Mouse (Mus musculus) lung, embryonic 15.5 days (tissue): ENCODE measurements around the gene Palm3. TPM values are rescaled to one million over a fixed set of nuclear protein-coding genes. Genes with fewer than 3 reads are reported as not detected.
"Not testable (repeated sequence)": the region's sequence is repeated elsewhere in the genome, so short reads cannot be mapped to it uniquely, and the experiment has no call there.

ENCODE experiments used
- ATAC-seq: fragments of 200-750 bp; cut with Nextera tagmentation; 2 replicates; pipeline ENCODE4 v1.8.0; 2017; ENCODE audit warnings: moderate number of reproducible peaks, borderline replicate concordance; ENCODE audit not compliant: low FRiP score, low TSS enrichment; ENCODE audit errors: extremely low read depth
- H3K27ac ChIP-seq: fragments of 300-500 bp; sonication (generic); 2 replicates; pipeline ENCODE4 v1.5.1; 2015; ENCODE audit warnings: moderate library complexity, mild to moderate bottlenecking, inconsistent platforms
- H3K27me3 ChIP-seq: fragments of 300-500 bp; sonication (generic); 2 replicates; pipeline ENCODE4 v1.6.1; 2015; ENCODE audit warnings: inconsistent platforms
- H3K36me3 ChIP-seq: fragments of 300-500 bp; sonication (generic); 2 replicates; pipeline ENCODE4 v1.6.1; 2015; ENCODE audit warnings: inconsistent platforms
- H3K4me1 ChIP-seq: fragments of 300-500 bp; sonication (generic); 2 replicates; pipeline ENCODE4 v1.6.1; 2015; ENCODE audit warnings: inconsistent platforms
- H3K4me2 ChIP-seq: fragments of 300-500 bp; sonication (generic); 2 replicates; pipeline ENCODE4 v1.6.1; 2015; ENCODE audit warnings: inconsistent platforms, mild to moderate bottlenecking, moderate library complexity
- H3K4me3 ChIP-seq: fragments of 300-500 bp; sonication (generic); 2 replicates; pipeline ENCODE4 v1.5.1; 2015; ENCODE audit warnings: mild to moderate bottlenecking, inconsistent platforms
- H3K9ac ChIP-seq: fragments of 300-500 bp; sonication (generic); 2 replicates; pipeline ENCODE4 v1.6.1; 2015; ENCODE audit warnings: inconsistent platforms
- H3K9me3 ChIP-seq: fragments of 300-500 bp; sonication (generic); 2 replicates; pipeline ENCODE4 v1.6.1; 2016; ENCODE audit warnings: inconsistent platforms
- WGBS: fragments of 180-500 bp; shearing (Covaris S2); methylation state at CpG from one replicate; pipeline ENCODE4 v1.1.7; 2015; 5-methylcytosine and 5-hydroxymethylcytosine counted together
- polyA plus RNA-seq: library from polyadenylated mRNA; unstranded; fragments of >200 nt; fragmentation: Nextera tagmentation; extraction: Ambion mirVana; gene quantifications from 2 replicates; pipeline ENCODE4 v1.2.1, GENCODE M21; 2015

The Palm3 gene
- polyA plus RNA-seq, 1 experiment from 2014 or later, result 6.7 TPM

GRCm38 (mm10) chr8:83999057-83999705 is 22.1 kb upstream of the Palm3 start:
- H3K9ac ChIP-seq, result peak overlapping the region; percentile 77
- 57% methylated on average over 16 of the region's 16 CpGs for WGBS
- no peaks in the 10 kb centered on the region for H3K27me3 ChIP-seq
- H3K4me3 ChIP-seq, result peak overlapping the region; percentile 82
- H3K27ac ChIP-seq, result peak overlapping the region; percentile 87; the same call in 1 of the 2 replicates
- no peaks in the 10 kb centered on the region for H3K9me3 ChIP-seq
- peaks cover 46% of the 10 kb centered on the region for H3K4me1 ChIP-seq
- no peak for ATAC-seq
- peaks cover 35% of the 10 kb centered on the region for H3K36me3 ChIP-seq
- peak overlapping the region; percentile 94 for H3K4me2 ChIP-seq

DNA sequence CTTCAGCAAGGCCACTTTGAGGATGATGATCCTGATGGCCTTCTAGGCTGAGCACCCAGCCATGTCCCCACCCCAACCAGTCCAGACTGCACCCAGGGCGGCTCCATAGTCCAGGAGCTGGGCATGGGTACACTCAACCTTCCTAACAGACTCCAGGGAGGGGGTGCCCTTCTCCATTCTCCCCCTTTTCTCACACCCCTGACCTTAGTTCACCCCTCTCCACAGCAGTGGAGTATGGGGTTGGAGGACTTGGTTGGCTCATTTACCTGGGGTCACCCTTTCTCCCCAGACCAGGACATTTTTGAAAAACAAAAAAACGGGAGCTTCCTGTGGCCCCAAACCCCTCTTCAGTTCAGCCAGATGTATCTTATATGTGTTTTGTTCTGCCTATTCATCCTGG is 21.4 kb upstream of the Palm3 start:
- WGBS, result 87% methylated on average over 2 of the region's 2 CpGs
- H3K4me1 ChIP-seq, result peaks cover 49% of the 10 kb centered on the region

DNA sequence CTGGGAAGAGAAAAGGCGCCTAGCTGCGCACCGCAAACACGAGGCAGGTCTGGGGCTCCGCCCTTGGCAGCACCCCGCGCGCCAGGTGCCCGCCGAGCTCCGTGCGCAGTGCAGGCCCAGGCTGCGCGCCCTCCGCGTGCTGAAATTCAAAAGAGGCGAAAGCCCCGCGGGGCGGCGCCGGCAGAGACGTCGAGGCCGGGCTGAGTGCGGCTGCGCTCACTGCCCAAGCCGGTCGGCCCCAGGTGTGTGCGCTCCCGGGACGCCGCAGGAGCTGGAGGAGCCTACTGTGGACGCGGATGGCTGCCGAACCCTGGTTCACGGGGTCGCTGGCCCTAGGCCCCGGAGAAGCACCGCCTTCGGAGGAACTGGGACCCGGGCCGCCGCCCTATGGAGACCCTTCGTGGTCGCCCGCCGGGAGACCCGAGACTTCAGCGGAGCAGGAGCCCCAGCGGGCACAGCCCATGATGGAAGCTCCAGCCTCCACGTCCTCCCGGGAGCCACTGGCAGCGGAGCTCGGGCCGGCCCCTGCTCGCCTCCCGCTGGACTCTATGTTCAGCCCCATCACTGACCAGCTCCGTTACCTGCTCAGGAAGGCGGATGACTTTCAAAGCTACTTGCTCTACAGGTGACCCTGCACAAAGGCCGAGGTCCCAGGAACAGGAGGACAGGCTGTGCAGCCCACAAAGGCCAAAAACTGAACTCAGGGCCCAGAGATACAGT is 19.8 kb upstream of the Palm3 start, which contains the start of gene 1700067K01Rik:
TSS of gene 1700067K01Rik (plus strand) at position 222 of the 720 bp plus-strand sequence.
- peak within 1 kb of the TSS; percentile 37 for H3K4me2 ChIP-seq
- H3K36me3 ChIP-seq, result peaks cover 25% of the 10 kb centered on the region
- H3K27ac ChIP-seq, result peak within 1 kb of the TSS; percentile 4; the same call in 1 of the 2 replicates
- ATAC-seq, result no peak
- H3K9me3 ChIP-seq, result no peaks in the 10 kb centered on the region
- H3K4me1 ChIP-seq, result peaks cover 46% of the 10 kb centered on the region
- H3K27me3 ChIP-seq, result no peaks in the 10 kb centered on the region
- WGBS, result 44% methylated on average over 61 of the region's 61 CpGs
- H3K4me3 ChIP-seq, result 0 out of 2 replicates have a peak within 1 kb of the TSS, but pooled peaks have one; percentile 5
- no peak within 1 kb of the TSS for H3K9ac ChIP-seq

More for the DNA sequence above, 21.4 kb upstream of the Palm3 start:
- no peaks in the 10 kb centered on the region for H3K9me3 ChIP-seq
- H3K27me3 ChIP-seq, result no peaks in the 10 kb centered on the region
- no peak overlapping the region for H3K9ac ChIP-seq
- H3K36me3 ChIP-seq, result peaks cover 29% of the 10 kb centered on the region
- no peak for ATAC-seq
- peak overlapping the region; percentile 94; the same call in 1 of the 2 replicates for H3K4me2 ChIP-seq
- peak overlapping the region; percentile 82; the same call in 1 of the 2 replicates for H3K4me3 ChIP-seq
- no peak overlapping the region for H3K27ac ChIP-seq

- peaks cover 45% of the 10 kb centered on the region for H3K4me1 ChIP-seq
- no peaks in the 10 kb centered on the region for H3K27me3 ChIP-seq
- no peak overlapping the region for H3K4me2 ChIP-seq
- H3K27ac ChIP-seq, result no peak overlapping the region
- H3K9me3 ChIP-seq, result no peaks in the 10 kb centered on the region
- WGBS, result 66% methylated on average over 12 of the region's 12 CpGs
- H3K36me3 ChIP-seq, result peaks cover 25% of the 10 kb centered on the region
- no peak overlapping the region for H3K4me3 ChIP-seq
- ATAC-seq, result no peak
- no peak overlapping the region for H3K9ac ChIP-seq
Measured at GRCm38 (mm10) chr8:84002957-84003611, 18.2 kb upstream of the Palm3 start.

- no peak for ATAC-seq
- Histone ChIP-seq H3K4me2 (peak overlapping the region; percentile 84), H3K27ac (peak overlapping the region; percentile 85; the same call in 1 of the 2 replicates), H3K9ac (0 out of 2 replicates have a peak overlapping the region, but pooled peaks have one; percentile 51), H3K36me3 (peaks cover 25% of the 10 kb centered on the region), H3K9me3 (no peaks in the 10 kb centered on the region), H3K4me1 (peaks cover 44% of the 10 kb centered on the region), H3K27me3 (0 out of 2 replicates have a peak, but pooled peaks cover 2% of the 10 kb centered on the region), H3K4me3 (peak overlapping the region; percentile 53; the same call in 1 of the 2 replicates)
- WGBS, result 67% methylated on average over 6 of the region's 6 CpGs
Measured at GRCm38 (mm10) chr8:84003612-84004246, 17.5 kb upstream of the Palm3 start.

- ATAC-seq, result peak; percentile 85; the same call in 1 of the 2 replicates
- Histone ChIP-seq H3K9ac (peak overlapping the region; percentile 51), H3K4me2 (peak overlapping the region; percentile 84), H3K27me3 (0 out of 2 replicates have a peak, but pooled peaks cover 3% of the 10 kb centered on the region), H3K4me1 (peaks cover 37% of the 10 kb centered on the region), H3K36me3 (peaks cover 20% of the 10 kb centered on the region), H3K9me3 (no peaks in the 10 kb centered on the region), H3K4me3 (peak overlapping the region; percentile 53), H3K27ac (peak overlapping the region; percentile 85)
- WGBS, result 1% methylated on average over 30 of the region's 30 CpGs
Measured at GRCm38 (mm10) chr8:84004533-84005201, 16.6 kb upstream of the Palm3 start.

GRCm38 (mm10) chr8:84005502-84005901 is 15.8 kb upstream of the Palm3 start:
- H3K9me3 ChIP-seq, H3K9ac ChIP-seq, H3K4me3 ChIP-seq, H3K27me3 ChIP-seq, ATAC-seq: not testable (repeated sequence)
- Histone ChIP-seq H3K4me2 (peak overlapping the region; percentile 84; the same call in 1 of the 2 replicates), H3K4me1 (peaks cover 36% of the 10 kb centered on the region), H3K36me3 (peaks cover 12% of the 10 kb centered on the region), H3K27ac (peak overlapping the region; percentile 85; the same call in 1 of the 2 replicates)
- WGBS, result 89% methylated on average over 7 of the region's 7 CpGs

- no peak overlapping the region for H3K27ac ChIP-seq
- no peak overlapping the region for H3K4me3 ChIP-seq
- 21% methylated on average over 7 of the region's 7 CpGs for WGBS
- H3K9ac ChIP-seq, result no peak overlapping the region
- H3K27me3 ChIP-seq, result peaks cover 37% of the 10 kb centered on the region
- H3K4me1 ChIP-seq, result peaks cover 46% of the 10 kb centered on the region
- no peak for ATAC-seq
- H3K4me2 ChIP-seq, result no peak overlapping the region
- H3K36me3 ChIP-seq, result no peaks in the 10 kb centered on the region
- no peaks in the 10 kb centered on the region for H3K9me3 ChIP-seq
Measured at GRCm38 (mm10) chr8:84008362-84008761, 12.9 kb upstream of the Palm3 start.

DNA sequence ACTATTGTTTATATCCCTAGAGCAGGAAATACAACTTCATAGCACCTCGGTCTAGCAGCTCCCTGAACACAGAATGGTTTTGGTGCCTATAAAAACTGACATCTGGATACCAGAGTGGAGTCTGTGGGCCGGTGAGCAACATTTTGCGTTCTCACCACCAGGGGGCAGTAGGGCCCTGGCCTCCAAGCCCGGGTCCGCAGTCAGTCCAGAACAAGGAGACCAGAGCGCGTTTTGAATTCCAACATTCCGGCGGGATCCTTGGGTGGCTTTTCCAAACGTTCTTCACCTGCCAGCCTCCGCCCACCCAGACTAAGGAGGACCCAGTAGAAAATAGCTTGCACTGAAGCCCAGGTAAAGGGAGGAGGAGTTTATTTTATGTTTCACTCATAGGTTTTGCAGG is 11.4 kb upstream of the Palm3 start:
- H3K4me1 ChIP-seq, result peaks cover 35% of the 10 kb centered on the region
- H3K9me3 ChIP-seq, result no peaks in the 10 kb centered on the region
- peaks cover 45% of the 10 kb centered on the region for H3K27me3 ChIP-seq
- no peak overlapping the region for H3K9ac ChIP-seq
- H3K36me3 ChIP-seq, result no peaks in the 10 kb centered on the region
- WGBS, result under 1% methylated on average over 11 of the region's 11 CpGs
- H3K4me3 ChIP-seq, result peak overlapping the region; percentile 51; the same call in 1 of the 2 replicates
- H3K4me2 ChIP-seq, result peak overlapping the region; percentile 99
- 0 out of 2 replicates have a peak, but pooled peaks have one; percentile 5 for ATAC-seq
- H3K27ac ChIP-seq, result no peak overlapping the region

DNA sequence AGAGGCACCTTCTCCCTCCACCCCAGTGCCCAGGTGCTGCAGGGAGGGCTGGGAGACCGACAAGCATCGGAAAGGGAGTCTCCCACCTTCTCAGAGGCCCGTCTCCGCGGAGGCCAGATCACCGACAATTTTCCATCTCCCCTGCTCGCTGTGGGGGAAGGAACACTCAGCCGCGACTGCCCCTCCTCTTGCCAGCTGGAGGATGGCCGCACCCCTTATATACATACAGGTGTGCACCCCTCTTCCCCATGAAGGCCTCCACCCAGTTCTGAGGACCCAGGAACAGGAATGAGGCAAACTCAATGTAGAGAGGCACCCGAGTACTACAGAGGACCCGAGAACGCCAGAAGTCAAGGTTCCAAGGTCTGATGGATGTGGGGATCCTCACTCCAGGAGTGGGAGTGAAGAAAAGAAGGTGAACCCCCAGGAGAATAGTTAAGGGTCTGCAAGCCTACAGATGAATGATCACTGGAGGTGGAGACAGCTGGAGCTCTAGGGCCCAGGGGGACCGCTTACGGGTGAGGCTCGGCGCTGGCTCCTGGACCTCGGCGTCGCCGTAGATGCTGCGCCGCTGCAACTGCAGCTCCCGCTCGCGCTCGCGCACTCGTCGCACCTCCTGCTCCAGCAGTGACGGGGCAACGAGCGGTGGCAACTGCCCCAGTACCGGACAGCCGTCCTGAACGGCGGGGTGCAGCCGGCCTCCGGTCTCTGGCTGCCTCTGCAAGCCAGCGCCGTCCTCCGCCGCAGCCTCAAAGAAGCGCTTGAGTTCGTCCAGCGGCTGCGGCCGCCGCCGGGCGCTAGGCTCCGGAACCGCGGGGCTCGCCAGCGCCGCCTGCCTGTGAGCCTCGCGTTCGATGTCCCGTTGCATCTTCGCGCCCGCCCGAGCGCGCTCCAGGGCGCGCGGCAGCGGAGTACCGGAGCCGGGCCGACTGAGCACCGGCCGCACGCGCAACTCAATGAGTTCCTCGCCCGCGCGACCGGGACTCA is 10.4 kb upstream of the Palm3 start:
- Histone ChIP-seq H3K9me3 (no peaks in the 10 kb centered on the region), H3K36me3 (no peaks in the 10 kb centered on the region), H3K4me1 (peaks cover 31% of the 10 kb centered on the region), H3K27ac (no peak overlapping the region), H3K27me3 (peaks cover 45% of the 10 kb centered on the region), H3K4me3 (peak overlapping the region; percentile 51), H3K9ac (peak overlapping the region; percentile 48), H3K4me2 (peak overlapping the region; percentile 99)
- ATAC-seq, result peak; percentile 25; the same call in 1 of the 2 replicates
- 1% methylated on average over 74 of the region's 83 CpGs for WGBS
